In genomic region chr12:41427464-41427863, GRCm38 (mm10) we compare ENCODE assay signal across 13 mouse cellular contexts. TPM values are rescaled to one million over a fixed set of nuclear protein-coding genes. Genes with fewer than 3 reads are reported as not detected.
DNase-seq lines count a peak whose midpoint lies in the region; ATAC-seq lines count a peak whose summit lies in the region.
"Had no signal": no experiment of that assay in that cellular context is flagged by ENCODE, and none has a peak within 500 bp of the region (broad histone marks: within the 10 kb centered on the region; RNA-seq: fewer than 3 reads in every experiment).

No protein-coding gene starts in this region.

- no peaks in the 10 kb centered on the region for H3K9me3 ChIP-seq in midbrain, embryonic 11.5 days (ENCODE audit: control insufficient read depth, low read length)
- no peaks in the 10 kb centered on the region for H3K9me3 ChIP-seq in midbrain, embryonic 10.5 days (replicated peaks)
- H3K9me3 ChIP-seq in liver, embryonic 11.5 days (ENCODE audit: control insufficient read depth, low read length), result no peaks in the 10 kb centered on the region

- no peak overlapping the region for H3K27ac ChIP-seq in midbrain, embryonic 11.5 days (ENCODE audit: low read depth, low read length)
- no peak overlapping the region for H3K27ac ChIP-seq in midbrain, embryonic 10.5 days (replicated peaks)
- no peak overlapping the region for H3K27ac ChIP-seq in liver, embryonic 11.5 days (ENCODE audit: low read depth, low read length)

- ATAC-seq in midbrain, embryonic 11.5 days (ENCODE audit: low FRiP score), result peak; percentile 50; the same call in 1 of the 2 replicates
- ATAC-seq in liver, embryonic 11.5 days (replicated peaks; ENCODE audit: low FRiP score), result no peak
- ATAC-seq: inflammation-experienced regulatory T-cells, adult 6 months had no signal

- H3K4me2 ChIP-seq in midbrain, embryonic 11.5 days, result no peak overlapping the region
- no peak overlapping the region for H3K4me2 ChIP-seq in liver, embryonic 11.5 days

- no peaks in the 10 kb centered on the region for H3K36me3 ChIP-seq in midbrain, embryonic 11.5 days (ENCODE audit: control insufficient read depth, insufficient read depth, low read length)
- no peaks in the 10 kb centered on the region for H3K36me3 ChIP-seq in midbrain, embryonic 10.5 days
- H3K36me3 ChIP-seq in liver, embryonic 11.5 days (ENCODE audit: control insufficient read depth, insufficient read depth, low read length), result no peaks in the 10 kb centered on the region

- H3K4me3 ChIP-seq in midbrain, embryonic 11.5 days (ENCODE audit: low read depth, low read length), result no peak overlapping the region
- no peak overlapping the region for H3K4me3 ChIP-seq in midbrain, embryonic 10.5 days
- no peak overlapping the region for H3K4me3 ChIP-seq in liver, embryonic 11.5 days (ENCODE audit: low read depth, low read length)

- DNase-seq in embryo, embryonic 11 days, result peak; percentile 4
- DNase-seq in embryo, embryonic 9.5 days (ENCODE audit: extremely low spot score), result no peak
- DNase-seq in midbrain, embryonic 11.5 days (ENCODE audit: low spot score, missing footprints), result no peak
- DNase-seq in midbrain, embryonic 10.5 days (ENCODE audit: low spot score), result no peak
- DNase-seq in cerebellum, postnatal 14 days, result peak; percentile 78 to 85
- peak; percentile 1 for DNase-seq in retina, postnatal 7 days (ENCODE audit: low read depth, low spot score)
- no peak for DNase-seq in liver, embryonic 11.5 days (ENCODE audit: low spot score)
- DNase-seq in kidney, adult 18-20 months, result no peak
- DNase-seq: adrenal gland, postnatal 36 days; gastrocnemius, postnatal 36 days; kidney, postnatal 36 days; lung, adult 2 months had no signal

- H3K9ac ChIP-seq in midbrain, embryonic 11.5 days (ENCODE audit: low read length), result no peak overlapping the region
- H3K9ac ChIP-seq in liver, embryonic 11.5 days (ENCODE audit: low read depth, low read length), result no peak overlapping the region

- peaks cover 3% of the 10 kb centered on the region; the same call in 1 of the 2 replicates for H3K4me1 ChIP-seq in midbrain, embryonic 11.5 days (ENCODE audit: control insufficient read depth, insufficient read depth, low read length)
- H3K4me1 ChIP-seq in midbrain, embryonic 10.5 days, result peaks cover 12% of the 10 kb centered on the region; the same call in 1 of the 2 replicates
- H3K4me1 ChIP-seq in liver, embryonic 11.5 days (replicated peaks; ENCODE audit: control insufficient read depth, insufficient read depth, low read length), result no peaks in the 10 kb centered on the region

- WGBS in midbrain, embryonic 11.5 days, result 43% methylated on average over 5 of the region's 5 CpGs
- WGBS in midbrain, embryonic 10.5 days, result 55% methylated on average over 5 of the region's 5 CpGs
- 66% methylated on average over 5 of the region's 5 CpGs for WGBS in liver, embryonic 11.5 days

- no peaks in the 10 kb centered on the region for H3K27me3 ChIP-seq in midbrain, embryonic 11.5 days (ENCODE audit: control insufficient read depth, insufficient read depth, low read length)
- H3K27me3 ChIP-seq in midbrain, embryonic 10.5 days (ENCODE audit: low read depth, poor library complexity, severe bottlenecking), result no peaks in the 10 kb centered on the region
- no peaks in the 10 kb centered on the region for H3K27me3 ChIP-seq in liver, embryonic 11.5 days (replicated peaks; ENCODE audit: control insufficient read depth, insufficient read depth, low read length)

RNA-seq across cellular contexts. Expression of gene Lrrn3, which starts 58.8 kb away (rescaled TPM):
- polyA plus RNA-seq in midbrain, embryonic 11.5 days (2014; fragmentation: Nextera tagmentation; extraction: Ambion mirVana), result 30.5 and 33.9 TPM in 2 replicates
- 8.9 and 16.7 TPM in 2 replicates for polyA plus RNA-seq in midbrain, embryonic 10.5 days (2016; fragmentation: Nextera tagmentation; extraction: Ambion mirVana)
- polyA plus RNA-seq in liver, embryonic 11.5 days (2014; fragmentation: Nextera tagmentation; extraction: Ambion mirVana), result 6.0 and 7.3 TPM in 2 replicates

Comparison
In these comparisons a context has a peak if more than half of its experiments do, and no peak if none do; other contexts are left out.
1. DNase-seq: peak in embryo, embryonic 11 days (single experiment), cerebellum, postnatal 14 days (2 of 2) and retina, postnatal 7 days (single experiment); none in embryo, embryonic 9.5 days (single experiment), midbrain, embryonic 11.5 days (single experiment), midbrain, embryonic 10.5 days (single experiment), liver, embryonic 11.5 days (single experiment) and kidney, adult 18-20 months (single experiment).